Mouse (Mus musculus): ENCODE measurements around the gene Tax1bp3.

Gene Tax1bp3

DNA sequence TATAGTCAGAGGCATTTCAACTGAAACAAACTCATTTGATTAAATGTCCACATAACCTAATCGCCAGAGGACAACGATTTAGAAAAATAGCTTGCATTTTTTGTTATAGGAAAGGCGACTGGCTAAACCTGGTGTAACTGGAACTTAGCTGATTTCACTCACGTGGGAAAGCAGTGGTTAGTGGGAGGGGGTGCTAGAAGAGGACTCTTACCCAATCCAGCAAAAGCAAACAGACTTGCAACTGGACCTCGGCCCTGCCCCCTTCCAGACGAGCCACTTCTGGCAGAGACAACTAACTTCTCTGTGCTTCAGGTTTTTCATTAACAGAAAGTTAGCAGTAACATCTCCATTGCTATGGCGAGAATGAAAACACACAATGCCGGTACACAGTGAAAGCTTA is 1.3 kb upstream of the Tax1bp3 start:
- in situ Hi-C loops (cut with MboI, MseI) = loop anchor here (25.0 kb wide), 1 partner anchor 1662 kb away; the partner anchor contains the start of gene Mnt

DNA sequence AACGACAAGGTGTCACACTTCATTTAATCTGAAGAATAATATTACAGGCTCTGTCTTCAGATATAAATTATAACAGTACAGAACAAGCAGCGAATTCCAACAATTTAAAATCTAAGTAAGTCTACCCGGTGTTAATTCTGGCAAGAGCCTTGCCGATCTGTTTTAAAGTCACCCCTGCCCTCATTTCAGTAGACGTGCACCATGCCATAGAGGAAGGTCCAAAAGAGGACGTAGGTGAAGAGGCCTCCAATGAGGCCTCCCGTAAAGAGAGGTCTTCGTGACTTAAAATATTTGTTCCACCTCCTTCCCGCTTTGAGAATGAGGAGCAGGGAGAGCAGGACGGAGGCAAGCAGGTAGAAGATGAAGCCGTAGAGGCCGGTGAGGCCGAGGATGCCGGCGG is 697 bp upstream of the Tax1bp3 start:
- in situ Hi-C loops (cut with MboI, MseI) = loop anchor here (25.0 kb wide), 1 partner anchor 1661 kb away; the partner anchor contains the start of gene Mnt

DNA sequence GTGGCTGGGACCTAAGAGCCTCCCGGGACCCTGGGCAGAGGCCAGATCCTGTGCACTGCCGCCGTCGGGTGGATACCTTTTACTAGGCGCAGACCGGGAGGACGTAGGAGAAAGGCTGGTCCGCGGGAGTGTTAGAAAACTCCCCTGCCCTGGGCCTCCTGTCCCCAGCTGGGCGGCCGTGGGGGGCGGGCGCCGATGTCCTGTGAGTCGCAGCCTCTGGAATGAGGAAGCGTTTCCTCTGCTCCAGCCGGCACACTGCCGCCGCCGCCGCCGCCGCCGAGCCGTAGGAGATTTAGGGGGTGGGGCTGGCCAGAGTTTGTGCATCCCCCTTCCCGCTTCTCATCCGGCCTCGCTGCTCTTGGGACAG is 609 bp downstream of the Tax1bp3 start:
- in situ Hi-C loops (cut with MboI, MseI) = loop anchor here (25.0 kb wide), 1 partner anchor 1660 kb away; the partner anchor contains the start of gene Mnt

DNA sequence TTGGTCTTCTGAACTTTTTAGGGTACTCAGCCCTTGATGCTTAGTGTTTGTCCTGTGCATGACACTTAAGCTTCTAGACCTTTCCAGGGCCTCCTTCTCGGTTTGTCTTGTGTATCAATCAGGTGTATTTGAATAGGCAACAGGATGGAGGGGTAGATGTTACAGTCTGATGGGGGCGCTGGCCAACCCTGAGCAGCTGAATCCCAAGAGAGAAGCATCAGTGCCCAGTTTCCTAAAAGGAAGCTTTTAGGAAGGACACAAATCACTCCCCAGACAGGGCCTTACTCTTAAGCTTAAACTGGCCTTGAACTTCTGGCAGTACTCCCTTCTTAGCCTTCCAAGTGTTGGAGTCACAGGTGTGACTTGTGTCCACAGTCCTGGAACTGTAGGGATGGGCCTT is 1.0 kb downstream of the Tax1bp3 start:
- in situ Hi-C loops (cut with MboI, MseI) = loop anchor here (25.0 kb wide), 1 partner anchor 1659 kb away; the partner anchor contains the start of gene Mnt

DNA sequence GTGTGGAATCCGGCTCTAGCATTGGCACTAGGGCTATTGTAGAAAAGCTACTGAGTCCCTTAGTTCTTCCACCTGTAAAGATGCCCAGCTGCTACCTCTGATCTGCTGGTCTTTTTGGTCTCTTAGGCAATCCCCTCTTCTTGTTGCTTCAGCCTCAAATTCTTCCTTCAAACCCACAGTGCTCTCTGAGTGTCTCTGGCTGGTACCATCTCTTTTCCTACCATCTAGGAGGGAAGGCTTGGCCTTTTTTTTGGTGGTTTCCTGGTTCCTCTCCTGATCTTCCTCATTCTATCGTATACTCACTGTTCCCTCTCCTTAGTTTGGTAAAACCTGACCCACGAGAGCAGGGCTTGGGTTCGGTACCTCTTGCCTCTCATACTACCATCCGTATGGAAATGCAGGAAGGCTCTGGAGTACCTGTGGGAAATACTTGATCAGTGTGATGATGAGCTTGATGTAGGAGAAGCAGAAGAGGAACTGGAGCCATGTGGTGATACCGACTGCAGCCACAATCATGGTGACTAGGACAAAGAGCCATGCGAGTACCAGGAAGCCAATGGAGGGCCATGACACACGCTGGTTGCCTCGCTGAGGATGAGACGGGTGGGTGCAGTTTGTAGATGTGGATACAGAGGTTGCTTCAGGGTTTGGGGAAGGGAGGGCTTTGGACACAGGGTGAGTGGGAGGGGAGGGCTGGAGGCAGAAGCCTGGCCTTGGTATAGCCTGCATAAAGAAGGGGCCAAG is 9.2 kb downstream of the Tax1bp3 start:
- in situ Hi-C loops (cut with MboI, MseI) = loop anchor here (25.0 kb wide), 1 partner anchor 1651 kb away; the partner anchor contains the start of gene Mnt

DNA sequence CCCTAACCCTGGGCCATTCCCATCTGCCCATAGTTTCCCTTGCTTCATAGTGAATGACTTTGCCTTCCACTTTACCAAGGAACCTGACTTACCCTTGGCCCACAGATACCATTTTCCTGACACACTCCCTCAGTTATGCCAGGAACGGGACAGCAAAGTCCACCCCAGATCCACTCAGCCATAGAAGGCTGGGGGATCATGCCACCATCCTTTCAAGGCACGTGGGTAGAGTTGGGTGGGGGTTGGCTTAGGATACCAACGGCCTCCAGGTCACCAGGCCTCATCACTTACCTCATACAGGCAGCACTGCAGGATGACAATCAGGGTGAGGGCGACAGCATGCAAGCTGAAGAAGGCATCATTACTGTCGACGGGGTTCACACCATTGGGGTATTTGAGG is 10.3 kb downstream of the Tax1bp3 start:
- in situ Hi-C loops (cut with MboI, MseI) = loop anchor here (25.0 kb wide), 1 partner anchor 1650 kb away; the partner anchor contains the start of gene Mnt

DNA sequence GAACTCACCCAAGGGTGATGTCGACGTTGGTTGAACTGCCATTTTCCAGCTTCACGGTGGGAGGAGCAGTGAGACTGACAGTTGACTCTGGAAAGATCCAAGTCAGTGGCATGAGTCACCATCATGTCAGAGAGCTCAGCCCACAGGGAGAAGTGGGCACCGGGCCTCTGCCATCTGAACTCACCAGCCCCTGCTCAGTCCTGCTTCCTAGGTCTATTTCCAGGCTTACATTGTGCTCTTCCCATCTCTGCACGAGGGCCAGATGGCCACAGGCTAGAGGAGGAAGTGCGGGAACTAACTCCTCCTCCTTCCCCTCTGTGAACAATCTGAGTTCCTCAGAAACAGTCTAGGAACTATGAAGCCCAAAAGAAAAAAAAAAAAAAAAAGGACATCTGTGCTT is 16.2 kb downstream of the Tax1bp3 start:
- in situ Hi-C loops (cut with MboI, MseI) = loop anchor here (25.0 kb wide), 1 partner anchor 1644 kb away; the partner anchor contains the start of gene Mnt

DNA sequence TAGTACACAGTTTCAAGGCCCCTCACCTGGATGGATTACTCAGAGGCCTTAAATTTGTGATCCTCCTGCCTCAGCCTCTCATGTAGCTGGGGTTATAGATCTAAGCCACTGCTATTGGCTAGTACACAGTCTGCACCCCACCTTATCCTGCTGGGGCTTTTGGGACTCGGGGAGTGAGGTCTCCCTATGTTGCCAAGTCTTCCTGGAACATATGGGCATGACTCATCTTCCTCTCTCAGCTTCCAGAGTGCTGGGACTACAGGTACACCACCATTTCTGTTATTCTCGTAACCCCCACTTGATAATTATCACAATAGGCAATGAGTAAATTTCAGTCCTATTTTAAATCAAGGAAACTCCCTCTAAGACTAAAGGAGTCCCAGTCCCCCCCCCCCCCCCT is 17.6 kb downstream of the Tax1bp3 start:
- in situ Hi-C loops (cut with MboI, MseI) = loop anchor here (25.0 kb wide), 1 partner anchor 1643 kb away; the partner anchor contains the start of gene Mnt

DNA sequence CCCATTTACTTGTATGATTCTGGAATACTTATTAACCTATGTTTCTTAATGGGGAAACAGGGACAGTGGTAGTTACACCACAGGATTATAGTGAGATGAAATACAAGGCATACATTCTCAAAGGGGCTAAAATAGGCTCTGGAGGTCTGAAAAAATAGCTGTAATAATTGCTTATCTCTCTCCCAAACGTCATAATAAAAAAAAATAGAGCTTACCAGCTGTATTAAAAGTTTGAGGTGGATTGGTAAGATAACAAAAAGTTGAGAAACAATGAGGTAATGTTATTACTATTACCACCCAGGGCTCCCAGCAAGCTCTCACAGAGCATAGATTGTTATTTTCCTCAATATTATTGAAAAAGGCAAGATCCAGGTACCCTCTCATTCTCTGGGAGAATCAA is 21.3 kb downstream of the Tax1bp3 start:
- in situ Hi-C loops (cut with MboI, MseI) = loop anchor here (25.0 kb wide), 1 partner anchor 1639 kb away; the partner anchor contains the start of gene Mnt

DNA sequence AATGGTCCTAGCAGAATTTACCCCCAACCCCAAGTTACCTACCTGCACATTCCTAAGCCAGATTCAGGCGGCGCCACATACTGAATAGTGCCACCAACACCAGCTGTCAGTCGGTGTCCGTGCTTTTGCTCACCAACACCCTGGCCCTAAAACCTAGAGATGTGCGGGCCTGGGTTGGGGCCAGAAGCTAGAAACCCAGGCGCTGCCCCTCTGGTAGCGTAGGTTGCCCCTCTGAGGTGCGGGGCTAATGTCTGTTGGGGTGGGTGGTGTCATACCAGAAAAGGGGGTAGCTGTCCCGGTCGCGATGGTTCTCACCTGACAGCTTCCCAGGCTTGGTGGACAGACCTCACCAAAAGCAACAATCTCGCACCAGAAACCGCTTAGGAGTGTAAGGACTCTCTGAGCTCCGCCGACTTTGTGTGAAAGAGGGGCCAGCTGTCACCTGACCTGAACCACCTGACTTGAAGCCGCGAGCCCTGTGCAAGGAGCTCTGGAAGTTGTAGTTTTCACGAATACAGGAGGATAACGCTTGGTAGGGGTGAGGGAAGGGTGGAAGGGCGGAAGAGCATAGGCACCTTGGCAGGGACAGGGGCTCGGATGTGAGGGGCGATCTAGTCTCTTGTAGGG is 21.8 kb downstream of the Tax1bp3 start, which contains the start of gene Ctns:
Gene Ctns (minus strand): TSS at position 440 of the 627 bp plus-strand sequence.
- in situ Hi-C loops (cut with MboI, MseI) = loop anchor here (25.0 kb wide), 1 partner anchor 1639 kb away; the partner anchor contains the start of gene Mnt

DNA sequence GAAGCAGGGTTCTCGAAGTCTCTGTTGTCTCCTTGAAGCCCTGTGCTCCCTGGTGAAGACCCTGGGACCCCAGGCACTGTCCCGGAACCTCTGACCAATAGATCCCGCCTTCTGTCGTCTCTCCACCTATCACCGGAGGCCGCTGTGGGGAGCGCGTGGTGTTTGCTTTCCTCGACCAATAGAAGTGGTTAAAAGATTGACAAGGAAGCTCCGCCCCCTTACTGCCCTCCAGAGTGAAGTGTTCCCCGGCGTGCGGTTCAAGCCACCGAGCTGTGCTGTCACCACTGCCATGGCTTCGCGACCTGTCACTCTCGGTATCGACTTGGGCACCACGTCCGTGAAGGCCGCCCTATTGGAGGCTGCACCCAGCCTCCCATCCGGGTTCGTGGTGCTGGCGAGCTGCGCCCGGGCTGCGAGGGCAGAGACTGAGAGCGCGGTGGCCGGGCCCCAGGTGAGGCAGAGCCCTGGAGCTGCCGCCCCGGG is 22.4 kb downstream of the Tax1bp3 start, which contains the start of gene Shpk:
Gene Shpk (plus strand): TSS at position 231 of the 483 bp plus-strand sequence.
- in situ Hi-C loops (cut with MboI, MseI) = loop anchor here (25.0 kb wide), 1 partner anchor 1638 kb away; the partner anchor contains the start of gene Mnt

DNA sequence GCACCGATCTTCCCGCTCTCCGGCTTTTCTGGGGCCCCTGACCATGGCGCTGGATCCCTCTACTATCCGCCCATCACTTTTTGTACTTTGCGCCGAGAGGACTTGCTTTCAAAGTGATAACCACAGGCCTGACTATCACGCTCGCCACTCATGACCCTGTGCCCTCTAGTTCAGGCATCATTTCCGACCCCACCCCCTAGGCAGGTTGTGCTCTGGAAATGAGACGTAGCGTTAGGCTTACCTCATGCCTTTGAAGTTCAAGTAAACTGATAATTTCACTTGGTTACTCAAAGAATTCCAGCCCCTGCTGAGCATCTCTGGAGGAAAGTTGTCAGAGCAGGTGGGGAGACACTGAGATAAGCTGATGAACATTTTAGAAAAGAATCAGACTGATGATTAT is 23.0 kb downstream of the Tax1bp3 start:
- in situ Hi-C loops (cut with MboI, MseI) = loop anchor here (25.0 kb wide), 1 partner anchor 1637 kb away; the partner anchor contains the start of gene Mnt

DNA sequence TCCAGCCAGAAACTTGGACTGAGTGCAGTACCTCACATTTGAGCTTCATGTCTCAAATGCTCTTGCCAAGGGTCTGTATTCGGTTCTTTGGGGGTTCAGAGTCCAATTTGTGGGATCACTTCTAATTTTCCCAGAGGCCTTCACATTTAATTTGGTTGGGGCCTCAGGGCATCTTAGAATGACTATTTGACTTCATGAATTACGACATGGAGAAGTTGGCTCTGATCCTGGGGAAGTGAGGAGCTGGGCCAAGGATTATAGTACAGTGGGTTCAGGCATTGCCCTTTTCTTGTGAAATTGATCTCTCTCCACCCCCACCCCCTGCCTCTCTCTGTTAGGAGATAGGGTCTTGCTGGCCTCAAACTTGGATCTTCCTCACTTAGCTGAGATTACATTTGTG is 24.1 kb downstream of the Tax1bp3 start:
- in situ Hi-C loops (cut with MboI, MseI) = no loop called here

DNA sequence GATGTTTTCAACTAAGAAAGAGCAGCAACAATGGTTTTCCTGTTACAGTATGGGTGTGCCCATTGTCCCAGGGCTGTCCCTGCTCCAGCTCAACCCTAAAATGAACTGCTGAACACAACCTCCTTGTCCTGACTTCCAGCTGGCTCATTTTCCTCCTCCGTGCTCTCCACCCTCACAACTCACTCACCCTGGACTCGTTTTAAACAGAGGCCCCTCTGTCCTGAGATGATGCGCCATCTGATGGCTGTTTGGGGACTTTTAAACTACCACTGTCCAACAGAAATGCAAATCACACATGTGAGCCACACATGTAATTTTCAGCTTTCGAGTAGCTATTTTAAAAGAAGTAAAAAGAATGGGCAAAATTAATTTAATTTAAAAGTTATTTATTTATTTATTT is 24.7 kb downstream of the Tax1bp3 start:
- in situ Hi-C loops (cut with MboI, MseI) = no loop called here

DNA sequence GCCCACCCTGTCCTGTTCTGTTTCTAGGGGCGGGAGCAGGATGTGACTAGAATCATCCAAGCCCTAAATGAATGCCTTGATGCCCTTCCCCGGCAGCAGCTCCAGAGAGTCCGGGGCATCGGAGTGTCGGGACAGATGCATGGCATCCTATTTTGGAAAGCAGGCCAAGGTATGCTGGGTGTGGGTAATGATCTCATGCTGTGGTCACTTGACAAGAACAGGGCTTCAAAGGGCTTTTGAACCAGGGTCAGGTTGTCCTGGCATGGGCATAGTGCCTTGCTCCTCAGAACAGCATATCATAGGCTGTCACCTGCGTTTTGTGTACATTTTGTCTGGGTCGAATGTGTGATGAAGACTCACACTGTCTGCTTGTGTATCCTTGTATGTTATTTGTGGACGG is 27.0 kb downstream of the Tax1bp3 start:
- in situ Hi-C loops (cut with MboI, MseI) = no loop called here

DNA sequence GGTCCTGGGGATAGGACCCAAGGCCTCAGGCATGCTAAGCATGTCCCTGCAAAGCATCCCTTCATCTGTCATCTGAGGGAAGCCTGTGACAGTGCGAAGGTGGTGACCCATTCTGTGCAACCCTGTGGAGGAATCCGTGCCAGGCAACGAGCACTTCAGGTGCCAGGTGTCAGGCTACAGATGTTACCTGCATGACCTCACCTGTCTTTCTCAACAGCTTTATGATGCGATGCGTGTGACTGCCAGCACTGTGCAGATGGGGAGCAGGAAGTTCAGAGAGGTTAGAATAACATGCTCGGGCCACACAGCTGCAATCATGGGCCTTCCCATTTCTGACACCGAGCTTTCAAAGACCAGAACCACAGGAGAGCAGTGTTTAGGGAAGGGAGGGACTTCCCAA is 28.3 kb downstream of the Tax1bp3 start:
- in situ Hi-C loops (cut with MboI, MseI) = no loop called here

DNA sequence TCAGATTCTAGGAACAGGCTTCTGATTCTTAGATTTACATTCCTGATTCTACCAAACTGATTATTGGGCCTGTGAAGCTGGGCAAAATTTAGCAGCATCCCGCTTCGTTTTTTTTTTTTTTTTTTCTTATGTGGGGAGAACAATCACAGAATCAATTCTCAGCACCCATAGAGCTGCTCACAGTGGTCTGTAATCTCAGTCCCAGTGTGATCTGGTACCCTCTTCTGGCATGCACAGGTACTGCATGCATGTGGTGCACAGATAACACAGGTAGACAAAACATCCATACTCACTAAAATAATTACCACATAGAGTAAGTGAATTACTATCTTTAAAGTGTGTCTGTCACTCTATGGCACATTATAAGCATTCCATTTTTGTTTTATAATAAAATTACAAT is 30.7 kb downstream of the Tax1bp3 start:
- in situ Hi-C loops (cut with MboI, MseI) = no loop called here

DNA sequence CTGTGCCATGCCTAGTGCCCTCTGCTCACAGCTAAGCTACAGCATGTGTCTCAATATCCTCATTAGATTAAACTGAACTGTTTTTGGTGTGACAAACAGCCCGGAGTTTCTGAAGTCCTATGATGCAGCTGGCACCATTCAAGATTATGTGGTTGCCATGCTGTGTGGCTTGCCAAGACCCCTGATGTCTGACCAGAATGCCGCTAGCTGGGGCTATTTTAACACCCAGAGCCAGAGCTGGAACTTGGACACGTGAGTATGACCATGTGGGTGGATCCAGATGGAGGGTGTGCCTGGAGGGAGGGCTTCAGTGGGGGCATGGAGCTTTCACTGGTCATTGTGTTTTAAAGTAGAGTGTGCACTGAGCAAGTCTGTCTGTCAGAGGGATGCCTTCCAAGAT is 37.1 kb downstream of the Tax1bp3 start:
- in situ Hi-C loops (cut with MboI, MseI) = no loop called here

DNA sequence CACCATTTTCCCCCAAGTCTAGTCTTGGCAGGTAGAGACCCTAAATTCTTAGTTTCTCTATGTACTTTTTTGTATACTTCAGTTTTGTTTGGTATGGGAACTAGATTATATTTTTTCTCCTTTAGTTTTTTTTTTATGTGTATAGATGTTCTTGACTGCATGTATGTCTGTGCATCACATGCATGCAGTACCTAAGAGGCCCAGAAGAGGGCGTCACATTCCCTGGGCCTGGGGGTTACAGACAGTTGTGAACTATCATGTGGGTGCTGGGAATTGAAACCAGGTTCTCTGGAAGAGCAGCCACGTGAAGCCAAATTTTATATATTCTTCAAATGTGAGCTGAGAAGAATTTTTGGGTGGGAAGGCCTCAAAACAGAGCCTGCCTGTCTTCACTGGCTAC is 42.8 kb downstream of the Tax1bp3 start:
- in situ Hi-C loops (cut with MboI, MseI) = no loop called here

DNA sequence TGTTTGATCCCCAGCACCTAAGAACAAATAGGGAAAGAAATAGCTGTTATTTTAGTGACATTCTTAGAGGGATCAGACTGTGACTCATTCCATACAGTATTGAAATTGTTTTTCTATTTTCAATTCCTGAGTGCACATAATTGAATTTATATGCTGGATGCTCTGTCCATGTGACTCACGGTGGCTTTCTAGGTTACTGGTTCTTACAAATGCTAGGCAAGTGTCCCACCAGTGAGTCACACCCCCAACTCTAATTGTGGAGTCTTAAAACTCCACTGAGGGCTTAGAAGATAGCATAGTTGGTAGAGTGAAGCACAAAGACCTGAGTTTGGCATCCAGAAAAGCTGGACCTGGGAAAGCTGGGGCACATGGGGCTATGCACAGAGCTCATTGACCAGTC is 43.8 kb downstream of the Tax1bp3 start:
- in situ Hi-C loops (cut with MboI, MseI) = no loop called here

DNA sequence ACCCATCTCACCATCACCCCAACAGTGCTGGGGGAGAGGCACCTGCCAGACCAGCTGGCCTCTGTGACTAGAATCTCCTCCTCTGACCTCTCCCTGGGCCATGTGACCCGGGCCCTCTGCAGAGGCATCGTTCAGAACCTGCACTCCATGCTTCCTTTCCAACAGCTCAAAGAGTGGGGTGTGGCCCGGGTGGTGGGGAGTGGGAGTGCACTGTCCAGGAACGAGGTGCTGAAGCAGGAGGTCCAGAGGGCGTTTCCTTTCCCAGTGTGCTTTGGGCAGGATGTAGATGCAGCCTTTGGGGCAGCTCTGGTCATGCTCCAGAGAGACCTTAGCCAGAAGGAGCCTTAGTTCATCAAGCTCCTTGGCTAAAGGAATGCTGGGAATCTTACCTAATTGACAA is 46.0 kb downstream of the Tax1bp3 start:
- in situ Hi-C loops (cut with MboI, MseI) = no loop called here

DNA sequence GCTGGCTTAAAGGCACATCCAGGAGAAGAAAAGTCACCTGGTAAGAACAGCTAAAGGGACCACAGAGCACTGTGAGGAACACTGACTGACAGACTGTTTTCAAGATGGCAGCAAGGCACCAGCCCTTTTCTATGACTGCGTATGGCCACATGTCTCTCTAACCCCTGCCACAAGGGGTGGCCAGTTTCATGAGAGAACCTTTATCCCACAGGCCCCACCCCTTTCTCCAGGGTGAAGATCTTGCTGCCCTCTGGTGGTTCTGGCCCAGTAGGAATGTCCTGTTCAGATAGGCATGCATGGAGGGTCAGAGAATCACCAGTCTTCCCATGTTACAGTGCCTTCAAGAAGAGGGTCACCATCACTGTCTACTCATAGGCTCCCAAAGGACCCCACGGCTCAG is 47.1 kb downstream of the Tax1bp3 start:
- in situ Hi-C loops (cut with MboI, MseI) = no loop called here
